Mouse (Mus musculus): Measurements from ENCODE around the gene Pou5f1. TPM values are rescaled to one million over a fixed set of nuclear protein-coding genes. Genes with fewer than 3 reads are reported as not detected.
"Not testable (repeated sequence)": the region's sequence is repeated elsewhere in the genome, so short reads cannot be mapped to it uniquely, and the experiment has no call there.

The Pou5f1 gene
- total RNA-seq, 2 experiments from 2014 or later: 0.50 TPM; not detected in 1

DNA sequence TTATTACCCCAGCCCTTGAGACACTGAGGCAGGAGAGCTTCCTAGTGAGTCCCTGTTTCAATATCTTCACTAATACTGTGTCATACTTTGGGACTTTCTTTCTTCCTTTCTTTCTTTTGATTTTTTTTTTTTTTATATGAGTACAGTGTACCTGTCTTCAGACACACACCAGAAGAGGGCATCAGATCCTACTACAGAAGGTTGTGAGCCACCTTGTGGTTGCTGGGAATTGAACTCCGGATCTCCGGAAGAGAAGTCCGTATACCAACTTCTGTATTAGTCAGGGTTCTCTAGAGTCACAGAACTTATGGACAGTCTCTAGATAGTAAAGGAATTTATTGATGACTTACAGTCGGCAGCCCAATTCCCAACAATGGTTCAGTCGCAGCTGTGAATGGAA, 2.5 kb downstream of the Pou5f1 start:
- ATAC-seq (replicated peaks; ENCODE audit: low FRiP score, low TSS enrichment, poor library complexity, severe bottlenecking): not testable (repeated sequence)

DNA sequence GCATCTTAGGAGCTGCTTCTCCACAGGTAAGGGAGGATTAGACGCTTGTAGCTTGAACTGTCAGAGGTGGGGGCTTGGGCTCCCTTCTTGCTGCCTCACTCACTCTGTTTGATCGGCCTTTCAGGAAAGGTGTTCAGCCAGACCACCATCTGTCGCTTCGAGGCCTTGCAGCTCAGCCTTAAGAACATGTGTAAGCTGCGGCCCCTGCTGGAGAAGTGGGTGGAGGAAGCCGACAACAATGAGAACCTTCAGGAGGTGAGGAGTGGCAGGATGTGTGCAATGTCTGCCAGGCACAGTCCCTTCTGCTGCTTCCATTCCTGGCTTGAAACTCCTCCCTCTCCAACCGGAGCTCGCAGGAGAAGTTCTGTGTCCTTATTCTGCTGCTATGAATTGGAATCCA, 3.5 kb downstream of the Pou5f1 start:
- no peak for ATAC-seq (replicated peaks; ENCODE audit: low FRiP score, low TSS enrichment, poor library complexity, severe bottlenecking)

DNA sequence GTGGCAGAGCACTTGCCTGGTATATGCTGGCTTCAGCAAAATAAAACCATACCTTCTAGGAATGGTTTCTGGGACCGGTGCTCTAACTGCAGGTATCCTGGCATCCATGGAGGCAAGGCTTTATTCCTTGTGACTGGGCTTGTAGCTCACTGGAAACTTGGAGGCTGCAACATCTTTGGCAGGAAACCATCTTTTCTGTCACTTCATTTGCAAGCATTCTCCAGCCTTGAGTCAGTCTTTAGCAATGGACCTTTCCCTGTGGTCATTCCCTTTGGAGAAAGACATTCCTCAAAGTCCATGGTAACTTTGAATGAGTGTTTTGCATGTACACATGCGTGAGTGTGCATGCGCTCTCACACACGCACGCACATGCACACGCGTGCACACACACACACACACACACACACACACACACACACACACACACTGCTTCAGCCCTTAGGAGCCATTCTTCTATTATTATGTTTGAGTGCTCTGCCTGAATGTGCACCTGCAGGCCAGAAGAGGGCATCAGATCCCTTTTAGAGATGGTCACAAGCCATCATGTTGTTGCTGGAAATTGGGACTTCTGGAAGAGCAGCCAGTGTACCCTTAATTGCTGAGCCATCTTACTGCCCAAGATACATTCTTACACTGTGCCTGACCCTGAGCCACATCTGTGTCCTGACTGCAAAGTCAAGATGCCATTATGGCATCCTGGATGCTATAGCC, 7.3 kb downstream of the Pou5f1 start:
- no peak for ATAC-seq (replicated peaks; ENCODE audit: low FRiP score, low TSS enrichment, poor library complexity, severe bottlenecking)

DNA sequence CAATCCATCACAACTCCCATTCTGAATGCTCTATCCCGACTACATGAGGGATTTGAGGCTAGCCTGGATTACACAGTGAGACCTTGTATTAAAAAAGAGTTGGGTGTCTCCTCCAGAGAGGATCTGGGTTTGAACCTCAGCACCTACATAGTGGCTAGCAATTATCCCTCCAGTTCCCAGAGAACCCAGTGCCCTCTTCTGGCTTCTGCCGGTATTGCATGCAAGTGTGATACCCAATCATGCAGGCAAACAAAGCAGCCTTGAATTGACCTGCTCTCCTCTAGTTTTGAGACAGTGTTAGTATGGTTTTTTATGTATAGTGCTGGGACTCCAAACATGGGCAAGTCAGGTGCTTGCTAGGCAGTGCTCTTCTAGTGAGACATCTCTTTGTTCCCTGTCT, 8.1 kb downstream of the Pou5f1 start:
- no peak; the same call in 1 of the 2 replicates for ATAC-seq (replicated peaks; ENCODE audit: low FRiP score, low TSS enrichment, poor library complexity, severe bottlenecking)

DNA sequence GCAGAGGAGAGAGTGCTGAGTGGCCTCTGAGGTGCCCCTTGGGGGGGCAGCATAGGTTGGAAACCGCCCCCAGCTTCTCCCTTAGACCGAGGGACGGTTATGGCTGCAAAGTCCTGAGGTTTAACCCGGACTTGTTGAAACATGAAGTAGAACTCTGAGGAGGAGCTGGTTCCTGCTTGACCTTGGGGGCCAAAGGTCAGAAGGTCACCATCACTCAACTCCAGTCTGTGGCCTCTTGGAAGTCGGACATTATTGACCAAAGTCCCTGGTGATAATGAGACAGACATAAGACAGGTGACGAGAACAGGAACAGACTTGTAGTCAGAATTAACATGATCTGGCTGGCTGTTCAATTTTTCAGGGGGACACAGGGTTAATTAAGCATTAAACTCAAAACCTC, 8.9 kb downstream of the Pou5f1 start:
- no peak for ATAC-seq (replicated peaks; ENCODE audit: low FRiP score, low TSS enrichment, poor library complexity, severe bottlenecking)

DNA sequence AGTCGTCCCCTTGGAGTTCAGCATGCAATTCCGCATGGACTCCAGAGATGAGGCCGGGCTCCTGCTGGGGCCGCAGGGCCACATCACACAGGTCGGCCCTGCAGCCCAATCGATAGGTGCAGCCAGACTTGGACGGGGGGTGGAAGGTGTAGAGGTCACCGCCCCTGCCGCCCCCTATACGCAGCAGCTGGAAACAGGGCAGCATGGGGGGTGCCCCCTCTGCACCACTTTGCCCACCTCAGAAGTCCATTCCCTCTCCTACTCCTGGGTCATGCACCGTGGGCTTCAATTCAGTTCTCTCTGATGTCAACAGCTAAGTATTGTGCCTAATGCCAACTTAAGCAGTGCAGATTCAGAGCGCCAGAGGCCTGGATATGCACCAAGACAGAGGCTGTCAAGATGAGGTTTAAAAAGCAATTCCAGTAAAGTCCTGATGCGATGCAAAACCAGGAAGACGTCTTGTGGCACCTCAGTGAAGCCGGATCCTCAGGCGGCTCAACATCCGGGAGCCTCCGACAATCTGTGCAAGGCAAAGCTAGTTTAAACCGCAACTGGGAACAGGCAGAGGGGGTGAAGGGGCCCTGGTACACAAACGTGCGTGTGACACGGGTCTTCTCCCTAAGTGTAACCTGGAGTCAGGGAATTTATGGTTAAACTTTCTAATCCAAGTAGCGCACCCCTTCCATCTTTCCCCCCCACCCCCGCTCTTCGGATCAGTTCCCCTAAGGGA, 10.3 kb downstream of the Pou5f1 start:
- no peak for ATAC-seq (replicated peaks; ENCODE audit: low FRiP score, low TSS enrichment, poor library complexity, severe bottlenecking)

DNA sequence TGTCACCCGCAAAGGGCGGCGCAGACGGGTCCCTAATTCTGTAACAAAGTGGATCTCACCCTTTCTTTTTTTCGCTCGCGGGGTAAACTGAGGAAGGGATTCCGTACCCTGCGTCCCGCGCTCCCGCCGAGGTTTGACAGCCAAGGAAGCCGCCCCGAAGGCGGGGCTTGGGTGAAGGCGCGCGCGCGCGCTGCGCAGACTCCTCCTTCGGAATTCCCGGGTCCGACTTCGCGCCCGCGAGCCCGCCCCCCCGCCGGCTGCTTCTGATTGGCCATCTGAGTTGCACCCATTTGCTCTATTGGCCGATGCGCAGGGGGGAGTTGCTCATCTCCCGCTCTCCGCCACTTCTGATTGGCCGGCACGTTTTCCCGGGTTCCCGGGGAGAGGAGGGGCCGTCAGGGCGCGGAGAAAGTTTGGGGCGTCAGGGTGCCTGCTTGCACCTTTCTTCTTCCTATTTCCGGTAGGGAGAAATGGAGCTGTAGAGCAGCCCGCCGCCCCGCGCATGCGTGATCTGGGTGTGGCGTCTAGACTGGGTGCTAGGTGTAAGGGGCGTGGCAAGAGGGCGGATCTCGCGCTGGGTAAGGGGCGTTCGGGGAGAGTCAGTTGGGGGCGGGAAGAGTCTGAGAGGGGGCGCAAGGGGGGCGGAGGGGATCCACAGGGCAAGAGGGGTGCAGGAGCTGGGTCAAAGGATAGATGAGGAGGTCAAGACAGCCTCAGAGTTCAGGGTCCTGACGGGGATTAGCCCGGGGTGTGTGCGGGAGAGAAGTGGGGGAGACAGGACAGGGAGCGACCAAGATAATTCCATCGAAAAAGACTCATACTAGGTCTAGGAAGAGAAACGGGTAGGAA, 11.1 kb downstream of the Pou5f1 start, which contains the start of the genes Tcf19 and Cchcr1:
Gene Tcf19, minus strand, starts transcription at position 173 of the 849 bp plus-strand sequence.
Gene Cchcr1, plus strand, starts transcription at position 449 of the 849 bp plus-strand sequence.
- ATAC-seq (replicated peaks; ENCODE audit: low FRiP score, low TSS enrichment, poor library complexity, severe bottlenecking): peak; percentile 95

DNA sequence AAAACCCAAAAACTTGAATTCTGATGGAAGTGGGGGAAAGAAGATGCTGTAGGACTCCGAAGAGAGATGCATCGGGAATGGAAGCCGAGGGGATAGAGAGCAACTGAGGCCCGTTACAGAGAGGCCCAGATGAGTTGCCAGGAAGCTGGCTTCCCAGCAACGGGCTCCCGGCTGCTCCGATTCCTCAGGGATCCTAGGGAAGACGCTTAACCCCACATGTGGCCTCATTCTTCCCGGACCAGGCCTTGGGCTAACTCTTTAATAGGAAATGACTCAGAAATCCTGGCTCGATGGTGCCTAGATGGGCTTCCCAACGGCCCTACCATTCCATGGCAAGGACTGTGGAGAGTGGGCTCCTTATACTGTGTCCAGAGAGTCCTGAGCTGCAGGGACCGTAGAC, 11.7 kb downstream of the Pou5f1 start:
- no peak for ATAC-seq (replicated peaks; ENCODE audit: low FRiP score, low TSS enrichment, poor library complexity, severe bottlenecking)

DNA sequence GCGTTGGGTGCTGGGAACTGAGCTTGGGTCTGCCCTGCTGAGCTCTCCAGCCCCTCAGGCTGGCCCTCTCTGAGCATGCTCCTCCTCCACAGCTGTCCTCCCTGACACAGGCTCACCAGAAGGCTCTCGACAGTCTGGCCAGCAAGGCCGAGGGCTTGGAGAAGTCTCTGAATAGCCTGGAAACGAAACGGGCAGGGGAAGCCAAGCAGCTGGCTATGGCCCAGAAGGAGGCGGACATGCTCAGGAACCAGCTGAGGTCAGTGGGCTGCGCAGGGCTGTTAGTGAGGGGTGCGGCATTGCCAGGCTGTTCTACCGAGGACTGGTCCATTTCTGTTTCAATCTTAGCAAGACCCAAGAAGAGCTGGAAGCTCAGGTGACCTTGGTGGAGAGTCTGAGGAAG, 18.5 kb downstream of the Pou5f1 start:
- no peak for ATAC-seq (replicated peaks; ENCODE audit: low FRiP score, low TSS enrichment, poor library complexity, severe bottlenecking)

DNA sequence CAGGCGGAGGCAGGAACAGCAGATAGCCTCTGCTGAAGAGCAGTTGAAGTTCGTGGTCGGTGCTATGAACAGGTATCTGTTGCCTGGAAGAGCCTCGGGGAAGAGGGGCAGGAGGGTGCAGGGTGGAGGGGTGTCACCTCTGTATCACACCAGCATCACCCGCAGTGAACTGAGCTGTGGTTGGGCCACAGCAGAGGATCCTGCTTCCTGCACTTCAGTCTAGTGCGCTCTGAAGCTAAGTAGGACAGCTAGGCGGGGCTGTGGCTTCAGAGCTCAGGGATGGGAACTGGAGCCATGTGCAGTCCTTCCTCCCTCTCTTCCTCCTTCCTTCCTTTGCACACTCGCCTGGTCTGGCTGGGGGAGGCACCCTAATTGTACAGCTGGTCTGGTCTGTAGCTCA, 20.8 kb downstream of the Pou5f1 start:
- ATAC-seq (replicated peaks; ENCODE audit: low FRiP score, low TSS enrichment, poor library complexity, severe bottlenecking): no peak

DNA sequence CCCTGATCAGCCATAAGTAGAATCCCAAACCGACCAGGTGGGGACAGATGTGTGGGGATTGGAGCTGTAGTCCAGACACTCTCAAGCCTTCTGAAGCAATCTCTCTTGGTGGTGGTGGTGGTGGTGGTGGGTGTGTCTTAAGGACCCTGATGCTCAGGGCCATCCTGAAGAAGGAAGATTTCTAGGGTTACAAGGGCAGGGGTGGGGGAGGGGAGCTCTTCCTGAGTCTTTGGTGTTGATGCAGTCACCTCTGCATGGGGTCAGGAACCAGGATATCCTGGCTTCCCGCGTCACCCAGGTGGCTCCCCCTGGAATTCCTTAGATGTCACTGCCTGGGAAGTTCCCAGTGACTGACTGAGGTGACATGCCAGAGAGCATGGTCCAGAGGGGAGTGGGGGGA, 26.5 kb downstream of the Pou5f1 start:
- ATAC-seq (replicated peaks; ENCODE audit: low FRiP score, low TSS enrichment, poor library complexity, severe bottlenecking): no peak

DNA sequence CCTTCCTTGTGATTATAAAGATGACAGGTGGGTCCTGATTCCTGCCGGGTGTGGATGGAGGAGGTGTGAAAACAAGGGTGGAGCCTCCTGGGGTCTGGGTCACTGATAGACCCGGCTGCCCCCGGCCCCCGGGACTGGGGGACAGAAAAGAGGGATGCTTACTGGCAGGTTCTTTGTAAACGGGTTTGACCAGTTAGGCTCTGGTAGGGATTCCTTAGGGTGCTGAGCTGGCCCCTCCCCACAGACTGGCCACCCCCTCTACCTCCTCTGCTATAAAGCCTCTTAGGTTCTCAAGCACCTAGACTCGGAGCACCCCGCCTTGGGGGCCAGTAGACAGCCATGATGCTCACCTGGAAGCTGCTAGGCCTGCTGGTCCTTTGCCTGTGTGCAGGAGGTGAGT, 27.1 kb downstream of the Pou5f1 start, which contains the start of gene Psors1c2:
Gene Psors1c2, plus strand, starts transcription at position 301 of the 400 bp plus-strand sequence.
- ATAC-seq (replicated peaks; ENCODE audit: low FRiP score, low TSS enrichment, poor library complexity, severe bottlenecking): no peak

DNA sequence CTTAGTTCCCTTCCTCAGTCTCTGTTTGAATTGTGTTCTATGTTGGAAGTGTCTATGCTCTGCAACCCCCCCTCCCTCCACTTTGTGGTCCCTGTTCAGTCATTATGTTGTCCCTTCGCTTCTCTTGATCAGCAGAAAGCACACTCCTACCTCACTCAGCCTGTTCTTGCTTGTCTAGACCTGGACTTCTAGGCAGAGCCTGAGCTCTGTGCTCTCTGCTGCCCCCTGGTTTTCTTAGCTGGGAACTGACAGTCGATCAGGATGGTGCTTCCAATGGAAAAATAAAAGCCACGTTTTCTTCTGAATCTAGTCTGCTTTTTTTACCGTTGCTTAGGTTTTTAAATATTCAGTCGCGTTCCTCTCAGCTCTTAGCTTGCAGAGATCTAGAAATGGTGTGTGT, 28.5 kb downstream of the Pou5f1 start:
- ATAC-seq (replicated peaks; ENCODE audit: low FRiP score, low TSS enrichment, poor library complexity, severe bottlenecking): peak; percentile 81

DNA sequence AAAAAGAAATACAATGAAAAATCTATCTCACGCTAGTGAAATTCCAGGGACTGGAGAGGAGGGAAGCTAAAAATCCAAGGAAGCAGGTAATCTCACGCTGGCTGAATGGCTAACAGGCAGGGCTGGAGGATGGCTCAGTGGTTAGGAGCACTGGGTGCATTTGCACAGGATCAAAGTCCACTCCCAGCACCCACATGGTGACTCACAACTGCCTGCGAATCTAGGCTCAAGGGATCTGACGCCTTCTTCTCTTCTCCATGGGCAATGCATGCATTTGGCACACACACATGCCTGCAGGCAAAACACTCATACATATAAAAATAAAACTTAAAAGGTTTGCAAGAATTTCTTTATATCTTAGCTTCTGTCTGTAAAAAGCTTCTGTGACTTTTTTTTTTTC, 31.6 kb downstream of the Pou5f1 start:
- ATAC-seq (replicated peaks; ENCODE audit: low FRiP score, low TSS enrichment, poor library complexity, severe bottlenecking): no peak

DNA sequence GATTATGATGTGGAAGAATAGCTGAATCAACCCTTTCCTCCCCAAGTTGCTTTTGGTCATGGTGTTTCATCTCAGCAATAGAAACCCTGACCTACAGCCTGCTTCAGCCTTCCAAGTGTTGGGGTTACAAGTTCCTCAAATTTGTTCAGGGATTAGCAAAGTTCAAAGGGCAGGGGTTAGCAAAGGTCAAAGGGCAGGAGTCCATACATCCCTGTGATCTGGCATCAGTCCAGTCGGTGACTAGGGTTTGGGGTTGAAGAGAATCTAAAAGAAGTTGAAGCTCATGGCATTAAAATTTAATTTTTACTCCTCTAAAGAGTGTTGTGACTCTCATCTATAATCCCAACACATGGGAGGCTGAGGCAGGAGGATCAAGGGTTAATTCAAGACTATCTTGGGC, 32.7 kb downstream of the Pou5f1 start:
- ATAC-seq (replicated peaks; ENCODE audit: low FRiP score, low TSS enrichment, poor library complexity, severe bottlenecking): no peak

DNA sequence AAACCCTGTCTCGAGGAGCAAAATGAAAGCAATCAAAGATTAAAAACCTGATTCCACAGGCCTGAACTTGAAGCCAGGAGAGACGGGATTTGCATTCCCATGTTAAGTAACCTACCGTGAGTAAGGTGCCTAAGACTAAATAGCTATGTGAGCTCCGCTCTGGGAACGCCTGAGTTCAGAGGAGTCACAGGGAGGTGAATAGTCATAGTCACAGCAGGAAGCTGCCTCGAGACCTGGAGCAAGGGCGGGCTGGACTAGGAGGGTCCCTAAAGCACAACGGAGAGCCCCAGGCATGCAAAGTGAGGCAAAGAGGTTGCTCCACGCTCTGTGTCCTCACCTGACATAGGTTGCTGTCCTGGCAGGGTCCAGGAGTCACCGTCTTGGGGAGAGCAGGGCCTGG, 33.7 kb downstream of the Pou5f1 start:
- ATAC-seq (replicated peaks; ENCODE audit: low FRiP score, low TSS enrichment, poor library complexity, severe bottlenecking): no peak

DNA sequence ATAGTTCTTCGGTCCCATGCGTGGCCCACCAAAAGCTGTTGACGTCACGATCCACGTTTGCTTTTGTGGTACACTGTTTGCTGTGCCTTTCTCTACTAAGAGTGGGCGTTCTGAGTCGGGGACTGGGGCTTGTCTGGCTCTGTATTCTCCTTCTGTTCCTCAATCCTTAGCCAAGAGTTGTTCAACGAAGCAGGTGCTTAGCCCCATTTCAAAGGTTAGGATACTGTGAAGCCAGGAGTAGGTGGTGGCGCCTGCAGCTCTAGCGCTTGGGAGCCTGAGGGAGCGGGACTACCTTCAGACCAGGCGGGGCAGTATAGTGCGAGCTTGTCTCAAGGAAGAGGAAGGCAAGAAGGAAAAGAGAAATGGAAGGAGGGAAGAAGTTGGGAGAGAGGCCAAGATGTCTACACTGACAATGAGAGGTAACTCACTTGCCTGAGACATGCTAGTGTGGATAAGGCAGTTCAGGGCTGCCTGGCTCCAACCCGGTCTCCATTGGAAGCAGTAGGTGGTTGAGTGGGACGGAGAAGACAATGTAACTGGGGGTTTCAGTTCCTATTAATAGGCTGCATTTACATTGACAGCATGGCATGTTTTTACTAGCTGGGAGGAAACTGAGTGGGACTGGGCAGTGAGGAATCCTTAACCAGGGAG, 37.1 kb downstream of the Pou5f1 start:
- ATAC-seq (replicated peaks; ENCODE audit: low FRiP score, low TSS enrichment, poor library complexity, severe bottlenecking): no peak

DNA sequence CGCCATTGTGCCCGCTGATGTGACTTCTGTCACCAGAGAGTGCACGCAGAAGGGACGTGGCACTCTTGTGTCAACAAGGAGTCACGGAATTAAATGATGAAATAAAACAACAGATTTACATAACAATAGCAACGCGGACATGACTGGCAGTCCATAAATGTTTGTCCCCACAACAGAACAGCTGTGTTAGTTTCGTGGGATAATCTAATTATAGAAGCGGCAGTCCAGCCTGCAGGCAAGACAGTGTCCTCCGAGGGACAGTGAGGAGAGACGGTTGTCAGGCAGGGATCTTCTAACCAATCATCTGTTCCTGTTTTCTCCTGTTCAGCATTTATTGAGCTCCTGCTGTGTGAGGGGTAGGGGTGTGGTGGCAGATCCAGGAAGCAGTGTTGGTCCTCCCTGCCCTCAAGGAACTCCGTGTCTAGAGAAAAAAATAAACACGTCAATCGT, 37.6 kb downstream of the Pou5f1 start:
- ATAC-seq (replicated peaks; ENCODE audit: low FRiP score, low TSS enrichment, poor library complexity, severe bottlenecking): no peak

DNA sequence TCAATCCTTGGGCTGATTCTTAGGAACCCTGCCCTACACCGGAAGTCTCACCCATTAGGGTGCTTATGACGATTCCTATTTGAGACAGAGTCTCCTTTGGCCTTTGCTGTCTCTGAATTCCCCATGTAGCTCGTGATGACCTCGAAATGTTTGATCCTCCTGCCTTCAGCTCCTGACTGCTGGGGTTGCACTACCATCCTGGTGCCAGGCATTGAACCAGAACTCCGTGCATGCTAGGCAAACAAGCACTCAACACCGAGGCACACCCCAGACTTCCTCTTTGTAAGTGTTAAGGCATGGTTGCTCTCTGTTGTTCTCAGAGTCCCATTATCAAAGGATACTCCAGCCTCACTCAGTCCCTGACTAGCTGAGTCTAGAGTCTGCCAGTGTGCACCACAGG, 38.2 kb downstream of the Pou5f1 start:
- no peak for ATAC-seq (replicated peaks; ENCODE audit: low FRiP score, low TSS enrichment, poor library complexity, severe bottlenecking)

Measured in megakaryocyte-erythroid progenitor cell, adult 5-6 weeks (primary cell).